Comparison of ENCODE assay signal across 8 mouse cellular contexts in genomic region chr10:81025047-81025621, GRCm38 (mm10). TPM values are rescaled to one million over a fixed set of nuclear protein-coding genes. Genes with fewer than 3 reads are reported as not detected.
DNase-seq lines count a peak whose midpoint lies in the region; ATAC-seq and TF ChIP-seq lines count a peak whose summit lies in the region.

No protein-coding gene starts in this region.

- H3K27me3 ChIP-seq in intestine, embryonic 15.5 days (replicated peaks): peaks cover 43% of the 10 kb centered on the region
- peaks cover 23% of the 10 kb centered on the region for H3K27me3 ChIP-seq in small intestine, adult 2 months (ENCODE audit: control insufficient read depth, insufficient read depth, low read length)

- H3K4me1 ChIP-seq in intestine, embryonic 15.5 days (replicated peaks): peaks cover 4% of the 10 kb centered on the region; the same call in 1 of the 2 replicates
- peaks cover 2% of the 10 kb centered on the region; the same call in 1 of the 2 replicates for H3K4me1 ChIP-seq in small intestine, adult 2 months (ENCODE audit: control insufficient read depth, insufficient read depth, insufficient read length, low read length)

- peaks cover 3% of the 10 kb centered on the region; the same call in 1 of the 2 replicates for H3K9me3 ChIP-seq in intestine, embryonic 15.5 days

- 0 out of 2 replicates have a peak, but pooled peaks cover 3% of the 10 kb centered on the region for H3K36me3 ChIP-seq in intestine, embryonic 15.5 days
- no peaks in the 10 kb centered on the region for H3K36me3 ChIP-seq in small intestine, adult 2 months (ENCODE audit: control insufficient read depth, insufficient read depth, low read length)

- H3K4me2 ChIP-seq in intestine, embryonic 15.5 days (replicated peaks): peak overlapping the region; percentile 62

- H3K27ac ChIP-seq in intestine, embryonic 15.5 days: no peak overlapping the region
- H3K27ac ChIP-seq in small intestine, adult 2 months (ENCODE audit: insufficient read depth, low read depth, low read length): no peak overlapping the region

- WGBS in intestine, embryonic 15.5 days: 1% methylated on average over 33 of the region's 43 CpGs
- 3% methylated on average over 36 of the region's 43 CpGs for WGBS in small intestine, adult 2 months

- no peak for TF ChIP-seq CTCF in small intestine, adult 2 months (IDR thresholded peaks at IDR 0.05; ENCODE audit: extremely low read depth, insufficient read length, insufficient replicate concordance, low read depth, low read length)

- H3K9ac ChIP-seq in intestine, embryonic 15.5 days: no peak overlapping the region

- H3K4me3 ChIP-seq in intestine, embryonic 15.5 days (replicated peaks): peak overlapping the region; percentile 29
- H3K4me3 ChIP-seq in small intestine, adult 2 months (ENCODE audit: low read depth, low read length): peak overlapping the region; percentile 40

- DNase-seq in cerebellum, adult 8-10 months: no peak
- peak; percentile 27 for DNase-seq in retina, embryonic 14.5 days (ENCODE audit: low spot score)
- DNase-seq in retina, postnatal 1 day: no peak
- no peak for DNase-seq in urinary bladder, postnatal 4 days (ENCODE audit: low spot score in 2 of 2)
- no peak for DNase-seq in frontal cortex, postnatal 10 days (ENCODE audit: low spot score in 2 of 2)

- TF ChIP-seq POLR2A in small intestine, adult 2 months (IDR thresholded peaks at IDR 0.05; ENCODE audit: low read depth, low read length): no peak

- 0 out of 2 replicates have a peak, but pooled peaks have one; percentile 6 for ATAC-seq in cerebellum, adult (ENCODE audit: insufficient number of reproducible peaks, low FRiP score, low TSS enrichment)
- peak; percentile 27; the same call in 1 of the 2 replicates for ATAC-seq in intestine, embryonic 15.5 days

RNA-seq across cellular contexts. Expression of gene Diras1, which starts 0.3 kb away (rescaled TPM):
- 0.94 and 1.2 TPM in 2 replicates for polyA plus RNA-seq in intestine, embryonic 15.5 days (2015; fragmentation: Nextera tagmentation; extraction: Ambion mirVana)
- 0.32 and 0.38 TPM in 2 replicates for polyA plus RNA-seq in small intestine, adult 2 months (2012; rRNA removed)

RNA-seq across cellular contexts. Expression of gene Gng7, which starts 10.4 kb away (rescaled TPM):
- polyA plus RNA-seq in intestine, embryonic 15.5 days (2015; fragmentation: Nextera tagmentation; extraction: Ambion mirVana): 4.5 and 4.7 TPM in 2 replicates
- polyA plus RNA-seq in small intestine, adult 2 months (2012; rRNA removed): 0.44 and 0.74 TPM in 2 replicates

RNA-seq across cellular contexts. Expression of gene Slc39a3, which starts 12.1 kb away (rescaled TPM):
- polyA plus RNA-seq in intestine, embryonic 15.5 days (2015; fragmentation: Nextera tagmentation; extraction: Ambion mirVana): 15.0 and 18.2 TPM in 2 replicates
- 19.3 and 31.6 TPM in 2 replicates for polyA plus RNA-seq in small intestine, adult 2 months (2012; rRNA removed)

RNA-seq across cellular contexts. Expression of gene Sgta, which starts 34.8 kb away (rescaled TPM):
- 166 and 183 TPM in 2 replicates for polyA plus RNA-seq in intestine, embryonic 15.5 days (2015; fragmentation: Nextera tagmentation; extraction: Ambion mirVana)
- 116 and 222 TPM in 2 replicates for polyA plus RNA-seq in small intestine, adult 2 months (2012; rRNA removed)

RNA-seq across cellular contexts. Expression of gene Thop1, which starts 44.7 kb away (rescaled TPM):
- polyA plus RNA-seq in intestine, embryonic 15.5 days (2015; fragmentation: Nextera tagmentation; extraction: Ambion mirVana): 57.1 and 60.1 TPM in 2 replicates
- 26.5 and 33.3 TPM in 2 replicates for polyA plus RNA-seq in small intestine, adult 2 months (2012; rRNA removed)
